In the genomic region with DNA sequence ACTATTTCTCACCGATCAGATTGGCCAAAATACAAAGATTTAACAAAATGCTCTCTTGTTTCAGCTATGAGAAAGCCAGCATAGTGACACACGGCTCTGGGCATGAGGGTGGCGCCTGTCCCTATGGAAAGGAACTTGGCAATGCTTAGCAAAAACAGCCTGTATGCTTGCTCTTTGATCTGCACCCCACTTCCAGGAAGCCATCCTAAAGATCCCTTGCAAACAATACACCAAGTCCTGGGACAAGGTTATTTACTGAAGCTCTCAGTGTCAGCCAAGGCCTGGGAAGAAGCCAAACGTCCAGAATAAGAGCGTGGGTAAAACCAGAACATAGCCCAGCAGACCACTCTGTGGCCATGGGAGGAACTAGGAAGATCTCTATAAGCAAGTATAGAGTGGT, we compare ENCODE assay signal across 20 mouse cellular contexts. TPM values are rescaled to one million over a fixed set of nuclear protein-coding genes. Genes with fewer than 3 reads are reported as not detected.
"Had no signal": no experiment of that assay in that cellular context is flagged by ENCODE, and none has a peak within 500 bp of the region (broad histone marks: within the 10 kb centered on the region; RNA-seq: fewer than 3 reads in every experiment).

No protein-coding gene starts in this region.

- H3K27ac ChIP-seq: liver, embryonic 13.5 days; liver, embryonic 15.5 days; midbrain, embryonic 10.5 days; midbrain, embryonic 13.5 days; neural tube, embryonic 13.5 days; neural tube, embryonic 15.5 days had no signal

- H3K36me3 ChIP-seq: liver, embryonic 13.5 days; liver, embryonic 15.5 days; midbrain, embryonic 10.5 days; midbrain, embryonic 13.5 days; neural tube, embryonic 13.5 days; neural tube, embryonic 15.5 days had no signal

- H3K4me2 ChIP-seq: liver, embryonic 13.5 days; liver, embryonic 15.5 days; lung, embryonic 14.5 days; midbrain, embryonic 13.5 days; neural tube, embryonic 13.5 days; neural tube, embryonic 15.5 days had no signal

- ATAC-seq: midbrain, embryonic 13.5 days had no signal

- H3K9ac ChIP-seq: liver, embryonic 13.5 days; liver, embryonic 15.5 days; lung, embryonic 14.5 days; midbrain, embryonic 13.5 days; neural tube, embryonic 13.5 days; neural tube, embryonic 15.5 days had no signal

- H3K4me3 ChIP-seq: liver, embryonic 13.5 days; liver, embryonic 15.5 days; midbrain, embryonic 10.5 days; midbrain, embryonic 13.5 days; myocyte; neural tube, embryonic 13.5 days; neural tube, embryonic 15.5 days had no signal

- H3K9me3 ChIP-seq: liver, embryonic 13.5 days; liver, embryonic 15.5 days; midbrain, embryonic 10.5 days; midbrain, embryonic 13.5 days; neural tube, embryonic 13.5 days; neural tube, embryonic 15.5 days had no signal

- DNase-seq: liver, embryonic 13.5 days; lung, adult 18-20 months; lung, embryonic 14.5 days; lung, postnatal 14 days; retina, postnatal 1 day; right cerebral cortex, adult 18-20 months; right cerebral cortex, postnatal 25 days; right cerebral cortex, postnatal 4 days; spleen, adult 18-20 months; thymus, adult 18-20 months; thymus, postnatal 14 days; thymus, postnatal 36 days had no signal

- H3K27me3 ChIP-seq: liver, embryonic 13.5 days; liver, embryonic 15.5 days; midbrain, embryonic 13.5 days; neural tube, embryonic 13.5 days; neural tube, embryonic 15.5 days had no signal

RNA-seq across cellular contexts. Expression of gene Best1, which starts 40.7 kb away (rescaled TPM):
- total RNA-seq: megakaryocyte, adult 5-6 weeks; megakaryocyte-erythroid progenitor cell, adult 5-6 weeks had no signal
